Mouse (Mus musculus) olfactory bulb, adult 2 months (tissue): Measurements from ENCODE around the gene D3Ertd751e. TPM values are rescaled to one million over a fixed set of nuclear protein-coding genes. Genes with fewer than 3 reads are reported as not detected.

Experiments
- H3K27ac ChIP-seq: fragments of 200-500 bp; 2 replicates; pipeline ENCODE4 v1.5.1; 2012; ENCODE audit warnings: low read depth, low read length; ENCODE audit not compliant: insufficient read depth
- H3K4me1 ChIP-seq: fragments of 200-500 bp; 2 replicates; pipeline ENCODE4 v1.6.1; 2012; ENCODE audit warnings: low read length; ENCODE audit not compliant: control insufficient read depth, insufficient read depth
- H3K4me3 ChIP-seq: fragments of 200-500 bp; 2 replicates; pipeline ENCODE4 v1.5.1; 2012; ENCODE audit warnings: mild to moderate bottlenecking, low read depth, low read length, moderate library complexity; ENCODE audit not compliant: insufficient read depth
- CTCF ChIP-seq: fragments of 200-500 bp; IDR thresholded peaks from 2 replicates; pipeline ENCODE4 v1.5.1; 2012; ENCODE audit warnings: low read depth, mild to moderate bottlenecking, low read length, moderate library complexity; ENCODE audit not compliant: insufficient read depth
- POLR2A ChIP-seq: fragments of 200-500 bp; IDR thresholded peaks from 2 replicates; pipeline ENCODE4 v1.6.1; 2012; ENCODE audit warnings: mild to moderate bottlenecking, low read depth, low read length, moderate library complexity; ENCODE audit not compliant: insufficient read depth
- WGBS: fragments of 180-500 bp; shearing (Covaris S2); methylation state at CpG from one replicate; pipeline ENCODE4 v1.1.7; 2018; 5-methylcytosine and 5-hydroxymethylcytosine counted together
- polyA plus RNA-seq: library from polyadenylated mRNA; stranded (reverse); fragments of >200 nt; gene quantifications from 2 replicates; pipeline ENCODE4 v1.2.4, GENCODE M21; 2012; ENCODE audit warnings: low replicate concordance; ENCODE audit not compliant: missing spikeins, insufficient read depth, insufficient read length

D3Ertd751e gene
- polyA plus RNA-seq, result not detected in 2 replicates

- H3K27ac ChIP-seq, result peak within 1 kb of the TSS; percentile 98
- TF ChIP-seq CTCF, result no peak
- peak; percentile 96 for TF ChIP-seq POLR2A
- WGBS, result under 1% methylated on average over 66 of the region's 66 CpGs
- peak within 1 kb of the TSS; percentile 75 for H3K4me3 ChIP-seq
- no peaks in the 10 kb centered on the region for H3K4me1 ChIP-seq
Observed at GRCm38 (mm10) chr3:41742278-41742934, at the start of gene D3Ertd751e, which contains the start of gene Sclt1. TSS of gene D3Ertd751e (plus strand) at chr3:41742611. TSS of gene Sclt1 (minus strand) at chr3:41742514.

DNA sequence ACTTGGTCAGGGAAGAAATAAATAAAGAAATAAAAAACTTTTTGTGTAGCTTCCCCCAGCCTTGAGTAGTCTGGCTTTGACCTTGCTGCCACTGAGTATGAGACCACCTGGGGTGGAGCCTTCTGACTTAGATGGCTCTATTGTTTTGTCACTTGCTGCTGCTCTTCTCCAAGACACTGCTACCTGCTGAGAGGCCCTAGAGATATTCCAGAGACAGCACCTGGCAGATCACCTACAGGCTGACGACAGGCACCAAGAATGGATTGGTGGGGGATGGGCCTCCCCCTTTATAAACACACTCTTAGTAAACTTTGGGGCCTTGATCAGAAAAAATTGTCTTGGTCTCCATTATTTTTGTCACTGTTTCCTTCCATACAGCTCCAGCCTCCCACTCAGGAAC, 46.7 kb upstream of the D3Ertd751e start:
- WGBS, result 90% methylated on average over 1 of the region's 1 CpGs
- H3K4me1 ChIP-seq, result no peaks in the 10 kb centered on the region
- H3K4me3 ChIP-seq, result no peak overlapping the region
- no peak overlapping the region for H3K27ac ChIP-seq
- TF ChIP-seq CTCF (no peak), POLR2A (no peak)

GRCm38 (mm10) chr3:41741601-41742277, 672 bp upstream of the D3Ertd751e start:
- under 1% methylated on average over 39 of the region's 39 CpGs for WGBS

GRCm38 (mm10) chr3:41743436-41743835, 1.0 kb downstream of the D3Ertd751e start:
- TF ChIP-seq CTCF (no peak), POLR2A (no peak)
- H3K27ac ChIP-seq, result no peak overlapping the region
- no peak overlapping the region for H3K4me3 ChIP-seq
- 22% methylated on average over 6 of the region's 6 CpGs for WGBS
- no peaks in the 10 kb centered on the region for H3K4me1 ChIP-seq

More at GRCm38 (mm10) chr3:41741601-41742277, 672 bp upstream of the D3Ertd751e start:
- TF ChIP-seq CTCF, result no peak
- no peak for TF ChIP-seq POLR2A
- H3K4me1 ChIP-seq, result no peaks in the 10 kb centered on the region
- H3K27ac ChIP-seq, result peak overlapping the region; percentile 48; the same call in 1 of the 2 replicates
- H3K4me3 ChIP-seq, result peak overlapping the region; percentile 75

GRCm38 (mm10) chr3:41754556-41754955, 12.1 kb downstream of the D3Ertd751e start:
- 89% methylated on average over 2 of the region's 2 CpGs for WGBS
- no peak overlapping the region for H3K27ac ChIP-seq
- TF ChIP-seq CTCF (no peak), POLR2A (no peak)
- no peak overlapping the region for H3K4me3 ChIP-seq
- no peaks in the 10 kb centered on the region for H3K4me1 ChIP-seq

DNA sequence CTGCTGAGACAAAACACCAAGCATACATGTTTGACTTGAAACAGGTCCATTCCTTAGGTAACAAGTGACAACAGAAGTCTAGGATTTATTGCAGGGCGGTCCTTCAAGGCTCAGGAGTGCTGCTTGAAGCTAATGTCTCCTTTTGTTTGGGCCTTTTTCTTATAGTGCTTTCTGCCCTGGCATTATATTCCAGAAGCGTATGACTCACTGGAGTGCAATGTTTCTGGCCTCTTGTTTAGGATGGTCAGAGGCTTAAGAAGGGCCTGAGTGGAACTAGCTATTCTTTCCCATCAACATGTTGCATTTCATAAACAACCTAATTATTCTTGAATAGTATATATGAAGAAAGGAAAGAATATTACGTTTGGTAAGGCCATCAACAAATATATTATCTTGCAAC, 19.7 kb downstream of the D3Ertd751e start:
- 97% methylated on average over 3 of the region's 3 CpGs for WGBS
- no peak overlapping the region for H3K4me3 ChIP-seq
- no peak for TF ChIP-seq CTCF
- no peak for TF ChIP-seq POLR2A
- no peaks in the 10 kb centered on the region for H3K4me1 ChIP-seq
- H3K27ac ChIP-seq, result no peak overlapping the region

DNA sequence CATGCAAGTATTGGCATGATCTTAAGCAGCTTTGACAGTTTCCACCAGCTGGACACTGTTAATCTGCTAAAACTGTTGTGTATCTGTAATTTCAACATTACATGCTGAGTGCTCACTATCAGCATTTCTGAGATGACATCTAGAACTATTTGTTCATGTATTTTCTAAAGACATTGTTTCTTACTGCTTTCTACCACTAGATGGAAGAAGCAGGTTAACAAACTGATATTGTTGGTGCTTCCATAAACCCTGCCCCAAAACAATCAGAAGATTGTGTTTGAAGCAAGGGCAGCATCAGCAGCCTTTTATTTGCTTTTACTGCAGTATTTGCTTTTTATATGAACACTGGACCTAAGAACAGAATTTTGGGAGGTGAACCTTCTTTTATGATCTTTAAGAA, 70.0 kb downstream of the D3Ertd751e start:
- no peaks in the 10 kb centered on the region for H3K4me1 ChIP-seq
- H3K4me3 ChIP-seq, result no peak overlapping the region
- no peak overlapping the region for H3K27ac ChIP-seq
- TF ChIP-seq POLR2A (no peak), CTCF (no peak)

Other genes starting within 250 kb of the D3Ertd751e start
- not detected in 2 replicates for gene Jade1, start 186.9 kb upstream of the D3Ertd751e start, polyA plus RNA-seq
- gene Sclt1, start 97 bp upstream of the D3Ertd751e start, polyA plus RNA-seq, result not detected in 2 replicates